Mouse (Mus musculus) cortical plate, adult 2 months (tissue): ENCODE data around the gene Ppfibp2.

ENCODE experiments used
- CTCF ChIP-seq: fragments of 200-500 bp; IDR thresholded peaks from 2 replicates; pipeline ENCODE4 v1.5.1; 2011; ENCODE audit warnings: mild to moderate bottlenecking, control low read depth, low read length; ENCODE audit not compliant: insufficient read depth; ENCODE audit errors: extremely low read depth
- POLR2A ChIP-seq: fragments of 200-500 bp; IDR thresholded peaks from 2 replicates; pipeline ENCODE4 v1.6.1; 2011; ENCODE audit warnings: mild to moderate bottlenecking, low read length, control low read depth; ENCODE audit not compliant: insufficient read depth; ENCODE audit errors: extremely low read depth

GRCm38 (mm10) chr7:107560675-107561074 is 34.3 kb upstream of the Ppfibp2 start:
- TF ChIP-seq CTCF (no peak), POLR2A (no peak)
